Mouse (Mus musculus) liver, embryonic 16.5 days (tissue): ENCODE data around the gene Gpatch11. TPM values are rescaled to one million over a fixed set of nuclear protein-coding genes. Genes with fewer than 3 reads are reported as not detected.
"Not testable (repeated sequence)": the region's sequence is repeated elsewhere in the genome, so short reads cannot be mapped to it uniquely, and the experiment has no call there.

Experiments
- ATAC-seq: fragments of 200-750 bp; cut with Nextera tagmentation; 2 replicates; pipeline ENCODE4 v1.8.0; 2017; ENCODE audit warnings: low read depth, mild to moderate bottlenecking, moderate number of reproducible peaks, moderate library complexity
- H3K27ac ChIP-seq: fragments of 300-500 bp; sonication (generic); 2 replicates; pipeline ENCODE4 v1.5.1; 2014; ENCODE audit warnings: mild to moderate bottlenecking, low read length
- H3K27me3 ChIP-seq: fragments of 300-500 bp; sonication (generic); 2 replicates; pipeline ENCODE4 v1.6.1; 2014; ENCODE audit warnings: low read depth, low read length, mixed read lengths; ENCODE audit not compliant: control insufficient read depth, insufficient read depth
- H3K36me3 ChIP-seq: fragments of 300-500 bp; sonication (generic); 2 replicates; pipeline ENCODE4 v1.6.1; 2014; ENCODE audit warnings: mild to moderate bottlenecking; ENCODE audit not compliant: control insufficient read depth, insufficient read depth
- H3K4me1 ChIP-seq: fragments of 300-500 bp; sonication (generic); 2 replicates; pipeline ENCODE4 v1.6.1; 2014; ENCODE audit warnings: low read depth, low read length, mixed read lengths; ENCODE audit not compliant: control insufficient read depth
- H3K4me2 ChIP-seq: fragments of 300-500 bp; sonication (generic); 2 replicates; pipeline ENCODE4 v1.6.1; 2014; ENCODE audit warnings: low read depth, low read length, mixed read lengths
- H3K4me3 ChIP-seq: fragments of 300-500 bp; sonication (generic); 2 replicates; pipeline ENCODE4 v1.5.1; 2014; ENCODE audit warnings: low read depth, mild to moderate bottlenecking, low read length
- H3K9ac ChIP-seq: fragments of 300-500 bp; sonication (generic); 2 replicates; pipeline ENCODE4 v1.6.1; 2014; ENCODE audit warnings: low read depth, low read length
- H3K9me3 ChIP-seq: fragments of 300-500 bp; sonication (generic); replicated peaks from 2 replicates; pipeline ENCODE4 v1.6.1; 2016; ENCODE audit warnings: low read length; ENCODE audit not compliant: control insufficient read depth
- WGBS: fragments of 180-500 bp; shearing (Covaris S2); extraction: QIAGEN DNeasy Blood & Tissue Kit; methylation state at CpG from one replicate; pipeline ENCODE4 v1.1.7; 2014; ENCODE audit not compliant: insufficient replicate concordance; 5-methylcytosine and 5-hydroxymethylcytosine counted together
- polyA plus RNA-seq: library from polyadenylated mRNA; unstranded; fragments of >200 nt; fragmentation: Nextera tagmentation; extraction: Ambion mirVana; gene quantifications from 2 replicates; pipeline ENCODE4 v1.2.1, GENCODE M21; 2015

Gene Gpatch11
- 13.0 and 14.5 TPM in 2 replicates for polyA plus RNA-seq

DNA sequence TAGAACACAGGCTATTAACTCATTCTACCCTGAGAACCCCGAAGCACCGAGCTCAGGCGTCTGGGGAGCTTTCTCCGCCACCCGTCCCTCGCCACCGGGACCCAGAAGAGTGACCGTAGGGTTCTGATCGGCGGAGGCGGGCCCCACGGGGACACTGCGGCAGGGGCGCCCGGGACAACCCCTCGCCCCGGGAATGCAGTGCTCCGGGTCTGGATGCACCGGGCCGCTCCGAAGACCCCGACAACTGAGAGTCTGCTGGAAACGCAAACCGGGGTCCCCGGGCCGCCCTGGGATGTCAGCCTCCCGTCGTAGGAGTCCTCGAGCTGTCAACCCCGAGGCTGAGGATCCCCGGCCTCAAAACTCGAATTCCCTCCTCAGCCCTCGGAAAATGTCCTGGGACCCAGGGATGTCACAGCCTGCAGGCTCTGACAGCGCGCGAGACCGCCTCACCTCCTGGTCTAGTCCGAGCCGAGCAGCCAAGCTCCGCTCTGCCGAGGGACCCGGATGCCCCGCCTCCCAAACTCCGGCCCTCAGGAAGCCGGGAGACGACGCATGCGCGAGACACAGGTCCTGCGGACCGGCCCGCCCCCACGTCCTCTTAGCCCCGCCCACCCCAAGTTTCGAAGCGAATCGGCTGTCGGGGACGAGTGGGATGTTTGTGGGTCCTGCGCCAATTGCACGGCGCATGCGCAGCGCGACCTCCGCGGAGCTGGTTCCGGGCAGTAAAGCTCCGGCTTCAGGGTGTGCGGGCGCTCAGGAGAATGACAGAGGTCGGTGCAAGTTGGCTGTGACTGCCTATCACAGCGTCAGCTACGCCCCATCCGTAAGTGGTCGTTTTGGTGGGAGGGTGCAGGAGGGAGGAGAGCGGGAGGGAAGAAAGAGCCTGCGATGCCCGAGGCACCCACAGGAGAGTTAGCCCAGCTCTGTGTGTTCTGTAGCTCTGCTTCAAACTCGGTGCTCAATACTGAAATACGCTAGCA, at the start of gene Gpatch11, which contains the start of gene Heatr5b:
Gene Gpatch11, plus strand, starts transcription at position 712 of the 980 bp plus-strand sequence.
Gene Heatr5b, minus strand, starts transcription at position 509 of the 980 bp plus-strand sequence.
- Histone ChIP-seq H3K4me3 (peak within 1 kb of the TSS; percentile 93), H3K9ac (peak within 1 kb of the TSS; percentile 93), H3K27me3 (no peaks in the 10 kb centered on the region), H3K36me3 (peaks cover 4% of the 10 kb centered on the region; the same call in 1 of the 2 replicates), H3K4me1 (peaks cover 3% of the 10 kb centered on the region), H3K9me3 (no peaks in the 10 kb centered on the region), H3K4me2 (peak within 1 kb of the TSS; percentile 88), H3K27ac (peak within 1 kb of the TSS; percentile 95)
- peak; percentile 97 for ATAC-seq
- WGBS: under 1% methylated on average over 81 of the region's 81 CpGs

DNA sequence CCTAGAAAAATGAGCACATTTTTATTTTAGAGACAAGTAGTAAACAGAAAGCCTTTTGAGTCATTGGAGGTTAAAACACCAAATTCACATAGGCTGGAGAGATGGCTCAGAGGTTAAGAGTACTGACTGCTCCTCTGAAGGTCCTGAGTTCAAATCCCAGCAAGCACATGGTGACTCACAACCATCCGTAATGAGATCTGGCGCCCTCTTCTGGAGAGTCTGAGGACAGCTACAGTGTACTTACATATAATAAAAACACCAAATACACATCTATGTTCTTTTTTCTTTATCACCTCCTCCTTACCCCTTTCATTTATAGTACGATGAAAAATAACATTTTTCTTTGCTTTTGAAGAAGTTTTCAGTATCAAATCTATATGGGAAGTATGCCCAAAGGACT, 47.1 kb upstream of the Gpatch11 start:
- not testable (repeated sequence) for H3K4me1 ChIP-seq, H3K4me2 ChIP-seq, H3K27me3 ChIP-seq, H3K27ac ChIP-seq, H3K36me3 ChIP-seq, ATAC-seq, H3K9ac ChIP-seq, H3K4me3 ChIP-seq, H3K9me3 ChIP-seq
- 58% methylated on average over 3 of the region's 3 CpGs for WGBS

DNA sequence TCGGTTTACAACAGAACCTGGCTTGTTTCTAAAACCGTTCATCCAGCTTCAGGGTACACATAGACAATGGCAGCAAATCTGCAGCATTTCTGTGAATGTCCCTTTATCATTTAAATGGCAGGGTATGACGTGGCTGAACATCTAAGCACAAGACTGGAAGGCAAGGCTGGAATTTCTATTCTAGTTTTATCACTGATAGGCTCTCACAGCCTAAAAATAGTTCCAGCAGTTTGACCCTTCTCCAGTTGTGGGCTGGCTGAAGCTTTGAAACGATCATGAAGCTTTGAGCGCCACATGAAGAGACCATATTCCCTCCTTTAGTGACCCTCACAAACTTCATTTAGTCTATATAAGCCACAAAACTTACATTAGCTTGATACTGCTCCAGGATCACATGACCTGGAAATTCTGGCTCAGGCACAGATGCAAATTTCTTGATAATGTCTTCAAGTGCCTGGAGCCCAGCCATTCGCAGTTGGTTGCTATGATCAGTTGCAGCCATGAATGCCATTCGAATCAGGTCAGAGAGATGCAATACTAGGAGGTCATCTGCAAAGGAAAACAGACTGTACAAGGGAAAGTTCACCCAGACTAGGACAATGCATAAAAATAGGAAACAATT, 44.2 kb upstream of the Gpatch11 start:
- Histone ChIP-seq H3K27ac (no peak overlapping the region), H3K4me2 (no peak overlapping the region), H3K9me3 (no peaks in the 10 kb centered on the region), H3K4me1 (no peaks in the 10 kb centered on the region), H3K36me3 (peaks cover 7% of the 10 kb centered on the region; the same call in 1 of the 2 replicates), H3K9ac (no peak overlapping the region), H3K4me3 (no peak overlapping the region), H3K27me3 (no peaks in the 10 kb centered on the region)
- 62% methylated on average over 7 of the region's 7 CpGs for WGBS
- ATAC-seq: no peak

DNA sequence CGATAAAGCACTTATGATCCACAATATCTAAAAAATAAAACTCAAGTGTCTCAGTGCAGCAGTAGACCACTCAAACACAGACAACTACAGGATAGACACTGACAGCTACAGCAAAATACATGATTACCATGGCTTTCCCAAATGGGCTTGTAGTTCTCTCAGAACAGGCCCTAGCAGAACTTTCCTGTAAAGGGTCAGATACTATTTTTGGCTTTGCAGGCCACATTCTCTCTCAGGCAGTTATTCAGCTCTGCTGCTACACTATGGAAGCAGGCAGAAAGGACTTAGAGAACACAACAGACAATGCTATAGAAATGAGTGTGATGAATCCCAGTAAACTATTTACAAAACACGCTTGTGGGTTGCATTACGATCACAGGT, 43.7 kb upstream of the Gpatch11 start:
- Histone ChIP-seq H3K27ac (no peak overlapping the region), H3K4me3 (no peak overlapping the region), H3K4me1 (no peaks in the 10 kb centered on the region), H3K9me3 (no peaks in the 10 kb centered on the region), H3K27me3 (no peaks in the 10 kb centered on the region), H3K4me2 (no peak overlapping the region), H3K36me3 (peaks cover 7% of the 10 kb centered on the region; the same call in 1 of the 2 replicates), H3K9ac (no peak overlapping the region)
- 77% methylated on average over 3 of the region's 3 CpGs for WGBS
- ATAC-seq: no peak

DNA sequence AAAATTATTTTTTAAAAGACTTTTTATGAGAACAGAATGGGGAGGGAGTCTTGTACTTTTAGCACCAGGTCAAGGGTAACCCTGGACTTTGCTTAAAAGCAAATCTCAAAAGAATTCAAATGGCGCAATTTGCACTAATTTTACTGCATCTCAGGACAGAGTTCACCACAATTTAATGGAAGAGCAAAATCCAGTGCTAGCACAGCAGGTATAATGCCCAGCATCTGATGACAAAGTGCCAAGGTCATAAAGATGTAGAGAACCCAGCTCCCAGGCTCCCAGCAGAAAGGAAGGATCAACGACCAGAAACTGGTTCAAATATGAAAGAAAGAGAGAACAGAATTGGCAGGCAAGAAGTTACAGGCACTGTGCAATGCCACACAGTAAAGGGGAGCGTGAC, 43.2 kb upstream of the Gpatch11 start:
- Histone ChIP-seq H3K4me1 (no peaks in the 10 kb centered on the region), H3K27ac (no peak overlapping the region), H3K36me3 (peaks cover 7% of the 10 kb centered on the region; the same call in 1 of the 2 replicates), H3K4me3 (no peak overlapping the region), H3K4me2 (no peak overlapping the region), H3K9ac (no peak overlapping the region), H3K9me3 (no peaks in the 10 kb centered on the region), H3K27me3 (no peaks in the 10 kb centered on the region)
- ATAC-seq: no peak
- WGBS: 68% methylated on average over 3 of the region's 3 CpGs

DNA sequence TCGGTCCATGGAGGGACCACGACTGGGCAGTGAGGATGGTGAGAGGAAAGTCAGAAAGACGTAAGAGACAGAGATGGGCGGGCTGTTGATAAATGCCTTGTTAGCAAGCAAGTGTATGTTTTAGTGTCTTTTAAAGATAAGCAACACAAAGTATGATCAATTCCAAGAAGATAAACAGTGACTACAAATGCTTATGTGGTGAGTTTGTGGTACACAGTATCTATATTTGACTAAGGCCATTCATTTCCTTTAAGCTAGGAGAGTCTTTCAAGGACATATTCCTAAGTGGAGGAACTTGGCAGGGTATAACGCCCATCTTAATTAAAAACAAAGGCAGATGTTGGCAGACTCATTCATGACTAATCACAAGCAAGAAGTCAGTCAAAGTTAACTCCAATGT, 41.0 kb upstream of the Gpatch11 start:
- no peak overlapping the region for H3K9ac ChIP-seq
- ATAC-seq: no peak
- no peak overlapping the region for H3K4me3 ChIP-seq
- H3K27ac ChIP-seq: no peak overlapping the region
- no peaks in the 10 kb centered on the region for H3K27me3 ChIP-seq
- no peaks in the 10 kb centered on the region for H3K9me3 ChIP-seq
- H3K4me2 ChIP-seq: no peak overlapping the region
- H3K4me1 ChIP-seq: no peaks in the 10 kb centered on the region
- WGBS: 46% methylated on average over 5 of the region's 5 CpGs
- 0 out of 2 replicates have a peak, but pooled peaks cover 4% of the 10 kb centered on the region for H3K36me3 ChIP-seq

DNA sequence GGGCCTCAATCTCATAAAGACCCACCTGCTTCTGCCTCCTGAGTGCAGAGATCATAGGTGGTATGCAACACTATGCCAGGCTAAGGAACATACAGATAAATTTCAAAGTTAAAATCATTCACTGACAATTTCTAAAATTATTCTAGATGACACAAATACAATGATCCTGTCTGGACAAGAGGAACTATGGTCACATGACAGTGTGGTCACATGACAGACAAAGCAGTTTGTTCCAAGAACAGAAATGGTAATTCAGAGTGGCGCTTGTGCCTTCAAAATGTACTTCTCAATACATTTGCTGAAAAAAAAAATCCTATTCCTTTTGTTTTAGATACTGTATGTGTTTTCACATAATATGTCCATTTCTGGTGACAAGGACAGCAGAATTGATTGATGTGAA, 38.1 kb upstream of the Gpatch11 start:
- H3K4me2 ChIP-seq: no peak overlapping the region
- no peak overlapping the region for H3K9ac ChIP-seq
- H3K27ac ChIP-seq: no peak overlapping the region
- no peak overlapping the region for H3K4me3 ChIP-seq
- H3K9me3 ChIP-seq: no peaks in the 10 kb centered on the region
- 84% methylated on average over 1 of the region's 1 CpGs for WGBS
- H3K4me1 ChIP-seq: no peaks in the 10 kb centered on the region
- no peak for ATAC-seq
- H3K27me3 ChIP-seq: no peaks in the 10 kb centered on the region
- 0 out of 2 replicates have a peak, but pooled peaks cover 4% of the 10 kb centered on the region for H3K36me3 ChIP-seq

DNA sequence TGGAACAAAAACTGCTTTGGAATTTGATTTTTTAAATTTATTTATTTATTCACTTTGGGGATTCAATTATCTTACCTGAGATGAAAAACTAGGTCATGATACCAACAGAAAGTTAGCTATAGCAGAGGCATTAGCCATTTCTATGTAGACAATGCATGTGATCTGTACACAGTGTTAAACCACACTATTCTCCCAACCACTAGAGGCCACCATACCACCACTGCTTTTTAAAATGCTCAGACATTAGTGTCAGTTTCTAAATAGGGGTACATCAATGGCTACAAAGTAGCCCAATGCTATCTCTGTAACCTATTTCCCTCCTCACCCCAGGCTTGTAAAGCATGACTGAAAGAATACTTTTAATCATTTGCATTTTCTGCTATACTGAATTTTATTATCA, 26.3 kb upstream of the Gpatch11 start:
- Histone ChIP-seq H3K4me3 (no peak overlapping the region), H3K4me2 (no peak overlapping the region), H3K27me3 (no peaks in the 10 kb centered on the region), H3K9me3 (no peaks in the 10 kb centered on the region), H3K27ac (no peak overlapping the region), H3K36me3 (0 out of 2 replicates have a peak, but pooled peaks cover 5% of the 10 kb centered on the region), H3K9ac (no peak overlapping the region), H3K4me1 (no peaks in the 10 kb centered on the region)
- peak; percentile 47; the same call in 1 of the 2 replicates for ATAC-seq

DNA sequence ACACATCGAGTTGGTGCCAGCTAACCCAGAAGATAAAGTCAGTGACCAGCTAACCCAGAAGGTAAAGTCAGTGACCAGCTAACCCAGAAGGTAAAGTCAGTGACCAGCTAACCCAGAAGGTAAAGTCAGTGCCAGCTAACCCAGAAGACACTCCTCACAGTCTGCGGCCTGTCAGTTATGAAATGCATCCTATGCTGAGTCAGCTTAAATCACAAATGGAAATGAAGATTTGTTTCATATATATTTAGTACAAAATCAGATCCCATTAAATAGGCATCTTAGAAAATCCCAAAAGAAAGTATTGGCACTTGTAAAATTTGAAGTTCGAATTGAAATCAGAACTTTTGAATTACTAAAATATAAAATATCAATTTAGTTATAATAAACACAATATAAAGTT, 25.8 kb upstream of the Gpatch11 start:
- WGBS: 82% methylated on average over 3 of the region's 3 CpGs
- H3K27ac ChIP-seq: no peak overlapping the region
- 0 out of 2 replicates have a peak, but pooled peaks cover 5% of the 10 kb centered on the region for H3K36me3 ChIP-seq
- H3K9ac ChIP-seq: no peak overlapping the region
- no peaks in the 10 kb centered on the region for H3K9me3 ChIP-seq
- H3K4me1 ChIP-seq: no peaks in the 10 kb centered on the region
- no peak overlapping the region for H3K4me2 ChIP-seq
- no peaks in the 10 kb centered on the region for H3K27me3 ChIP-seq
- H3K4me3 ChIP-seq: no peak overlapping the region
- ATAC-seq: no peak
